Mouse (Mus musculus): Measurements from ENCODE around the gene Pla2g3. TPM values are rescaled to one million over a fixed set of nuclear protein-coding genes. Genes with fewer than 3 reads are reported as not detected.

Gene Pla2g3
- polyA plus RNA-seq, 1 experiment from 2014 or later, result 1.1 TPM

DNA sequence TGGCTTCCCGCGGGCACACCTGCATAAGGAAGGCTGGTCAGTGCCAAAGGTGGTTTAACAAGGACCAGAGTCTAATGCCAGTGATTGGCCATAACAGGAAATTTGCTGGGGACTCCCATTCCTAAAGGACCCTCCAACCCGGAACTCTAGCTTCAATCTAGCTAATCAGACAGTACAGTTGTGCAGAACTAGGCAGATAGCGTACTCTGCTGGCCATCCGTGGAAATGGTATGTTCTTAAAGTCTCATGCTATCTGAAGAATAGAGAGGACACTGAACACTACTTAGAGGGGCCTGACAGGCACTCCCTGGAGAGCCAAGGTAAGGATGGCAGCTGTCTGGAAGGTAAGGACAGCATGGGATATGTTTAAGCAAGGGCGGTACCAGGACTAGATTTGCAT lies 43.5 kb downstream of the Pla2g3 start:
- no peak for ATAC-seq (ENCODE audit: insufficient number of reproducible peaks, low FRiP score, low TSS enrichment, low read depth)
- 78% methylated on average over 6 of the region's 6 CpGs for WGBS
- H3K4me2 ChIP-seq (replicated peaks), result no peak overlapping the region
- H3K36me3 ChIP-seq, result peaks cover 72% of the 10 kb centered on the region
- H3K9me3 ChIP-seq (replicated peaks), result no peaks in the 10 kb centered on the region
- H3K27me3 ChIP-seq, result no peaks in the 10 kb centered on the region
- peaks cover 18% of the 10 kb centered on the region for H3K4me1 ChIP-seq
- H3K4me3 ChIP-seq (replicated peaks), result no peak overlapping the region
- H3K9ac ChIP-seq, result no peak overlapping the region
- no peak overlapping the region for H3K27ac ChIP-seq (replicated peaks)

GRCm38 (mm10) chr11:3532101-3532931 lies 44.2 kb downstream of the Pla2g3 start:
- Histone ChIP-seq H3K27ac (replicated peaks) (no peak overlapping the region), H3K4me3 (replicated peaks) (no peak overlapping the region), H3K4me1 (peaks cover 25% of the 10 kb centered on the region), H3K9ac (no peak overlapping the region), H3K4me2 (replicated peaks) (no peak overlapping the region), H3K27me3 (no peaks in the 10 kb centered on the region), H3K36me3 (peaks cover 66% of the 10 kb centered on the region), H3K9me3 (replicated peaks) (no peaks in the 10 kb centered on the region)
- WGBS, result 85% methylated on average over 16 of the region's 16 CpGs
- ATAC-seq (ENCODE audit: insufficient number of reproducible peaks, low FRiP score, low TSS enrichment, low read depth), result no peak

DNA sequence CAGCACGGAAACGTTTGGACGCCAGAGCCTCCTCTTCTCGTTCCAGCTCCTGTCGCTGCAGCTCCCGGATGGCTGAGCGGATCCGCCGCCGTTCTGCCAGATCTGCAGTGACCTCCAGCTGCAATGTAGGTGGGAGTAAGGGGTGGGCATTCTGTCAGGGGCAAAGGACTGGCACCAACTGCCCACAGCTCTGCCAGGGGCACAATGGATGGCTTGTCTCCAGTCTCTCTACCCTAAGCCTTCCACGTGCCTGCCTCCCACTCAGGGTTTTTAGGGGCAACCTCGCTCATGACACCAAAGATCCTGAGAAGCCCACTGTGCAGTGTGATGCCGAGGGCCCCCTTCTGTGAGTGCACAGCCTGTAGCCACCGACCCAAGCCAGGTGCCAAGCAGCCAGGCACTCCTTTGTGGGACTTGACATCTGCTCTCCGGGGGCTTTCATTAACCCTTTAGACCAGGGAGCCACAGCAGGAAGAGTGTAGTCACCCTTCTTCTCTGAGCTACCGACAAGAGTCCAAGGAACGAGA lies 45.4 kb downstream of the Pla2g3 start:
- Histone ChIP-seq H3K4me1 (peaks cover 37% of the 10 kb centered on the region), H3K27ac (replicated peaks) (no peak overlapping the region), H3K4me3 (replicated peaks) (no peak overlapping the region), H3K9ac (no peak overlapping the region), H3K9me3 (replicated peaks) (no peaks in the 10 kb centered on the region), H3K27me3 (no peaks in the 10 kb centered on the region), H3K4me2 (replicated peaks) (no peak overlapping the region), H3K36me3 (peaks cover 54% of the 10 kb centered on the region)
- no peak for ATAC-seq (ENCODE audit: insufficient number of reproducible peaks, low FRiP score, low TSS enrichment, low read depth)
- WGBS, result 89% methylated on average over 17 of the region's 17 CpGs

- H3K9me3 ChIP-seq (replicated peaks), result no peaks in the 10 kb centered on the region
- peak overlapping the region; percentile 85 for H3K4me2 ChIP-seq (replicated peaks)
- H3K36me3 ChIP-seq, result peaks cover 39% of the 10 kb centered on the region
- peak overlapping the region; percentile 57 for H3K4me3 ChIP-seq (replicated peaks)
- H3K9ac ChIP-seq, result no peak overlapping the region
- 16% methylated on average over 8 of the region's 8 CpGs for WGBS
- H3K27ac ChIP-seq (replicated peaks), result peak overlapping the region; percentile 97; the same call in 1 of the 2 replicates
- no peaks in the 10 kb centered on the region for H3K27me3 ChIP-seq
- ATAC-seq (ENCODE audit: insufficient number of reproducible peaks, low FRiP score, low TSS enrichment, low read depth), result 0 out of 2 replicates have a peak, but pooled peaks have one; percentile 1
- peaks cover 44% of the 10 kb centered on the region for H3K4me1 ChIP-seq
Observed at GRCm38 (mm10) chr11:3534956-3535355, 46.9 kb downstream of the Pla2g3 start.

DNA sequence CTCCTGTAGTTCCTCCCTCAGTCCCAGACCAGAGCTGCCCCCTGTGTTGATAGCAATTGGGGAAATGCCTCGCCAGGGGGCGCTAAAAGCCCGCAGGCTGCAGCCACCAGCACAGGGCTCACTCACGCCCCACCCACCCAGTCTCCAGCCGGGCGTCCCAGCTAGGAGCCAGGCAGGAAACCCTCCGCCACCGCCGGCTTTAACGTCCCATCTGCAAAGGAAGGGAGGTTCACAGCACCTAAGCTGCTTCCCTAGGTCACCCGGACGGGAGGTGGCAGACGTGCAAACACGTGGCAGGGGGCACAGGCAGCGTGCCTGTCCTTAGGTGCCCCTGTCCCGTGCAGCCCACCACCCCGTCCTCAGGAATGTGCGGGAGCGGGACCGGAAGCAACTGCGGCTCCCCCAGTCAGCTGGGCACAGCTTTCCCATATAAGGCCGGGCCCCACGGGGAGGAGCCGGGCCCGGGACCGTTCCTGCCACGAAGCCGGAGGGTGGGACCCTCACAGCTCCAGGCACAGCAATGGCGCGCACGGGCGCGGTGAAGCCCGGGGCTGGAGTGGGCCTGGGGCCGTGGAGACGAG lies 47.4 kb downstream of the Pla2g3 start:
- Histone ChIP-seq H3K36me3 (peaks cover 34% of the 10 kb centered on the region), H3K4me3 (replicated peaks) (peak overlapping the region; percentile 57), H3K27ac (replicated peaks) (peak overlapping the region; percentile 97), H3K9ac (peak overlapping the region; percentile 45), H3K4me1 (peaks cover 44% of the 10 kb centered on the region), H3K9me3 (replicated peaks) (no peaks in the 10 kb centered on the region), H3K4me2 (replicated peaks) (peak overlapping the region; percentile 85), H3K27me3 (no peaks in the 10 kb centered on the region)
- under 1% methylated on average over 36 of the region's 36 CpGs for WGBS
- peak; percentile 88 for ATAC-seq (ENCODE audit: insufficient number of reproducible peaks, low FRiP score, low TSS enrichment, low read depth)

DNA sequence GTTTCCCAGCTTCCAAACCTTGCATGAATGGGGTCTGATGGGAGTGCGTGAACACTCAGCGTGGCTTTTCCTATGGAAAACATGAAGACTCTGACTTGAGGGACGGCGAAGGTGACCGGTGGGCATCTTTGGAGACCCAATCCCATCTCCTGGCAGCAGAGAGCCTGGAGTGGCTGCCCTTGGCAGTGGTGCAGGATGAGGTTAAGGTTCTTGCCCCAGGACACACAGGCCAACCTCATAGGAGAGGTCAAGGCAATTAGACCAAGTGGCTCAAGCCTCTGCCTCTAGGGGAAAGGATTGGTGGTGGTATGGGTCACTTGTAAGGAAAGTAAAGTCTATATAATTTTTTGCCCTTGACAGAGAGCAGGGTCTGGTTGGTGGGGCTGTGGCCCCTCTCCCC lies 48.0 kb downstream of the Pla2g3 start:
- H3K36me3 ChIP-seq, result peaks cover 28% of the 10 kb centered on the region
- no peak for ATAC-seq (ENCODE audit: insufficient number of reproducible peaks, low FRiP score, low TSS enrichment, low read depth)

GRCm38 (mm10) chr11:3536745-3537333 lies 48.8 kb downstream of the Pla2g3 start:
- Histone ChIP-seq H3K4me2 (replicated peaks) (peak overlapping the region; percentile 85), H3K4me3 (replicated peaks) (no peak overlapping the region)
- 92% methylated on average over 5 of the region's 5 CpGs for WGBS

More for the DNA sequence above, 48.0 kb downstream of the Pla2g3 start:
- WGBS, result 29% methylated on average over 5 of the region's 5 CpGs
- H3K9me3 ChIP-seq (replicated peaks), result no peaks in the 10 kb centered on the region
- peak overlapping the region; percentile 57 for H3K4me3 ChIP-seq (replicated peaks)
- H3K9ac ChIP-seq, result peak overlapping the region; percentile 45
- H3K4me2 ChIP-seq (replicated peaks), result peak overlapping the region; percentile 85
- peak overlapping the region; percentile 97 for H3K27ac ChIP-seq (replicated peaks)
- H3K4me1 ChIP-seq, result peaks cover 44% of the 10 kb centered on the region
- no peaks in the 10 kb centered on the region for H3K27me3 ChIP-seq

GRCm38 (mm10) chr11:3537711-3538110 lies 49.6 kb downstream of the Pla2g3 start:
- no peaks in the 10 kb centered on the region for H3K9me3 ChIP-seq (replicated peaks)
- no peaks in the 10 kb centered on the region for H3K27me3 ChIP-seq
- peak overlapping the region; percentile 67; the same call in 1 of the 2 replicates for H3K9ac ChIP-seq
- WGBS, result 81% methylated on average over 3 of the region's 3 CpGs
- H3K4me1 ChIP-seq, result peaks cover 53% of the 10 kb centered on the region
- no peak for ATAC-seq (ENCODE audit: insufficient number of reproducible peaks, low FRiP score, low TSS enrichment, low read depth)
- H3K4me3 ChIP-seq (replicated peaks), result peak overlapping the region; percentile 70
- H3K36me3 ChIP-seq, result peaks cover 12% of the 10 kb centered on the region
- H3K4me2 ChIP-seq (replicated peaks), result peak overlapping the region; percentile 85
- 0 out of 2 replicates have a peak overlapping the region, but pooled peaks have one; percentile 7 for H3K27ac ChIP-seq (replicated peaks)

More at GRCm38 (mm10) chr11:3536745-3537333, 48.8 kb downstream of the Pla2g3 start:
- no peaks in the 10 kb centered on the region for H3K27me3 ChIP-seq
- H3K4me1 ChIP-seq, result peaks cover 44% of the 10 kb centered on the region
- no peaks in the 10 kb centered on the region for H3K9me3 ChIP-seq (replicated peaks)
- H3K36me3 ChIP-seq, result peaks cover 20% of the 10 kb centered on the region
- H3K9ac ChIP-seq, result no peak overlapping the region
- peak overlapping the region; percentile 97; the same call in 1 of the 2 replicates for H3K27ac ChIP-seq (replicated peaks)
- ATAC-seq (ENCODE audit: insufficient number of reproducible peaks, low FRiP score, low TSS enrichment, low read depth), result no peak

DNA sequence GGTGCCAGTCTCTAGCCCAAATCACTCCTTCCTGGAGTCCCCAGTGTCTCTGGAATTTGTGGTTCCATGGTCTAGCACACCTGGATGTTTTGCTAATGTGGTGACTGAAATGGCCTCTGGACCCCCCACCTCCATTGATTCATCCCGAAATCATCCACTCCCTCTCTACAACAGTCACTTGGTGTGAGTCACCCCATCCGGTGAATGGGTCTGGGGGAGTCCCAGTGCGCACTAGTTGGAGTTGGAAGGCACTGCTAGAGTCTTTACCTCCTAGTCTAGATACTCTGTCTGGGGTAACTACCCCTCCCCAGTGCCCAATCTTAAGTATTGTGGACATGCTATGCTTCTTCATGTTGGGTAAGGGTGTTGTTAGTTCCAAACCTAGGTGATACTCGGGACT lies 50.3 kb downstream of the Pla2g3 start:
- WGBS, result 63% methylated on average over 4 of the region's 4 CpGs
- no peak for ATAC-seq (ENCODE audit: insufficient number of reproducible peaks, low FRiP score, low TSS enrichment, low read depth)
- peak overlapping the region; percentile 85 for H3K4me2 ChIP-seq (replicated peaks)
- H3K9ac ChIP-seq, result peak overlapping the region; percentile 67
- no peak overlapping the region for H3K27ac ChIP-seq (replicated peaks)
- H3K4me3 ChIP-seq (replicated peaks), result peak overlapping the region; percentile 70
- no peaks in the 10 kb centered on the region for H3K9me3 ChIP-seq (replicated peaks)
- H3K27me3 ChIP-seq, result no peaks in the 10 kb centered on the region
- peaks cover 59% of the 10 kb centered on the region for H3K4me1 ChIP-seq
- peaks cover 5% of the 10 kb centered on the region for H3K36me3 ChIP-seq

GRCm38 (mm10) chr11:3539111-3539825 lies 51.2 kb downstream of the Pla2g3 start:
- Histone ChIP-seq H3K27me3 (no peaks in the 10 kb centered on the region), H3K36me3 (no peaks in the 10 kb centered on the region; the same call in 1 of the 2 replicates), H3K27ac (replicated peaks) (no peak overlapping the region; the same call in 1 of the 2 replicates), H3K9ac (peak overlapping the region; percentile 67), H3K9me3 (replicated peaks) (0 out of 2 replicates have a peak, but pooled peaks cover under 1% of the 10 kb centered on the region), H3K4me2 (replicated peaks) (peak overlapping the region; percentile 85), H3K4me3 (replicated peaks) (peak overlapping the region; percentile 70), H3K4me1 (peaks cover 63% of the 10 kb centered on the region)
- ATAC-seq (ENCODE audit: insufficient number of reproducible peaks, low FRiP score, low TSS enrichment, low read depth), result peak; percentile 85
- WGBS, result 5% methylated on average over 33 of the region's 33 CpGs
